Mouse (Mus musculus) telencephalon, adult 2 months (tissue): Measurements from ENCODE around the gene Ccdc34.
A peak's percentile ranks its signal among the peaks of the same experiment; 100 is the strongest.

ENCODE experiments used
- DNase-seq: peaks from one replicate; pipeline ENCODE4 v3.0.0-alpha.2; 2011; ENCODE audit warnings: low read depth, low spot score

Ccdc34 gene

DNA sequence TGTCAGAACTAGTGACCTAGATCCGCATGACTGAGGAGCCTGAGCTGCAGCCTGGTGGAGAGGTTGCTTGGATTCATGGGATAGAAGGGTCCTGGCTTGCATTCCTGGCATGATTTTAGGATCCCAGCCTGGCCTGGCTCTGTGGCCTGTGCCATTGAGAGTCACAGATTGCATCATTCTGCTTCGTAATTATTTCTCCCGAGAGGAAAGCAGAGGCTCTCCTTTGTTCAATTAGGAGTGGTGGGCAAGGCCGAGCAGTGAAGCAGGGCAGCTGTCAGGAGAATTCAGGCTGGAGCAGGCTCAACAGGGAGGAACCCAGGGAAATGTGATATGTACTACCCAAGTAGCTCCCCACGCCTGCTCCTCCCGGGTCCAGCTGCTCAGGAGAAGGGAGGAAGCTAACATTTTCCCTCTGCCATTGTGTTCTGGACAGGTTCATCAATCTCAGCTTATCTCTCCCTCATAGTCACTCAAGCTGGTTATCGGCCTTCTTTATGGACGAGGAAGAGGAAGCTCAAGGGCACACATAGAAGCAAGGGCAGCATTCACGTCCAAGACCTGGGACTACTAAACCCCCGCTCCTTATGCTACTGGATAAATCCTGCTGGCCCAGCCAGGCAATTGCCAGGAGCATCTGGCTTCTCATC is 162.2 kb downstream of the Ccdc34 start:
- no peak for DNase-seq

DNA sequence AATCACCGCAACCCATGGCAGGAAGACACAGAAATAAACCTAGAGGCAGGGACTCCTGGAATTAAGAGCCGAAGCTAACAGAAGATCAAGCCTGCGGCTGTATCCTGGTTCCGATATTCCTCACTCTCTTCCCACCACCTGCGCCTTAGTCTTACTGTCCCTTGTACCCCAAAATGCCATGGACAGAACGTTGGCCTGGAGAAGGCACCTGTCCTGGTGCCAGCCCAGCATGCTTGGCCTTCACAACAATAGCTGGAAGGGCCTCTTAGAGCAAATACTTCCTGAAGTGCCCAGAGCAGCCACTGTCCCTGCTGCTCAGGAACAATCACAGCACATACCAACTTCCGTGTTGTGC is 162.7 kb downstream of the Ccdc34 start:
- DNase-seq, result no peak

DNA sequence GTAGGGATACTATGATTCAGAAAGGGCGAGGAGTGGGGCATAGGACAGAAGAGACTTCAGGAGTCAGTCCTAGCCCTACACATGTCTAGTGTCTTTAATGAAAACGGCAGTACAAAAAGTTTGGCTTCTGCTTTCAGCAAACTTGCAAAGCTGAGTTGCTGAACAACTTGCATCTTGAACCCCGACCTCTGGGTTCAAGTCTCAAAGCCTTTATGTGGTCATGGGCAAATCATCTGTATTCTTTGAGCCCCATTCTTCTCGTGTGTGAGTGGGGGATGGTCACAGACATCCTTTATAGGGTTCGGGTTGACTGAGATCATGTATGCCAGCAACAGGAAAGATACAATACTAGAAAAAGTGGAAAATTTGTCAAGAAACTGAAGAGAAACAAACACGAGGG is 164.0 kb downstream of the Ccdc34 start:
- no peak for DNase-seq

DNA sequence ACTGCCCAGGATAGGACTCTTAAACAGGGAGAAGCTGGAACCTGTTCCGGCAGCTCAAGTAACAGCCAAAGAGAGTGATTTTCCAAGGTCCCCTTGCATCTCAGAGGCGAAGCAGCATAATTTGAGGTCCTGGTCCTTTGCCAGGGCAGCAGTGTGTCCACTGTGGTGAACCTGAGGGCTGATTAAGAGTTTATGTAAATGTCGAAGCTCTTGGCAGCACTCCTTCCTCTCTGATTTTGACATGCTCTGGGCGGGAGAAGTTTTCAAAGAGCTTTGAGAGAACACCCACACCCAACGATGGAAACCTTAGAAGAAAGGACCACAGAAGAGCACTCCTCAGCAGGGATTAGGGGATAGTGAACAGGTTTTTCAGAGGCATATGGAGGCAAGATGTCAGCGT is 164.6 kb downstream of the Ccdc34 start:
- no peak for DNase-seq

DNA sequence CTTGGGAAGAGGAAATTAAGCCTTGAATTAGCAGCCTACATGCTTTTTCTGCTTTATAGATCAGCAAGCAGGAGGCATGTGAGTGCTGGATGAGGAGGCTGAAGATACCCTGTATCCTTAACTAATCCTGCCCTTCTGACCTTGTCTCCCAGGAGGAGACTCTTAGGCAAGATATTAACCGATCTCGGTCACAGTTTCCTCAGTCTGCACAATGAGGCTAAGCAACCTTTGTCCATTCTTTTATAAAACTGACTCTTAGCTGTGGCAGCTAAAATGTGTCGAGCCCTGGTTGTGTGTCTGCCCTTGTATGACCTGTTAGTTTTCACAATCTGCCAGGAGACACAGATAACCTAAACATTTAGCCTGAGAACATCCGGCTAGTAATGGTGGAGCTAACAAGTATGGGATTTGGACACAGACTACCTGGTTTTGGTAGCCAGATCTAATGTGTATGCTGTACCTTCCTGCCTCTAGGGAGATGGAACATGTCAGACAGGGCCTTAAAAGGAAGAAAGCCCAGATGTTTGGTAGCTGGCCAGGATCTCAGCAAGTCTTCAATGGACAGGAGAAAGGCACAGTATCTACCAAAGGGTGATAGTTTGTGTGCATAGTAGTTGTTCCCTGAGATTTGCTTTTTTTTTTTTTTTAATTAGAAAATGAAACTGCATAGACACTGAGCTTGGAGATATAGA is 165.3 kb downstream of the Ccdc34 start:
- no peak for DNase-seq

DNA sequence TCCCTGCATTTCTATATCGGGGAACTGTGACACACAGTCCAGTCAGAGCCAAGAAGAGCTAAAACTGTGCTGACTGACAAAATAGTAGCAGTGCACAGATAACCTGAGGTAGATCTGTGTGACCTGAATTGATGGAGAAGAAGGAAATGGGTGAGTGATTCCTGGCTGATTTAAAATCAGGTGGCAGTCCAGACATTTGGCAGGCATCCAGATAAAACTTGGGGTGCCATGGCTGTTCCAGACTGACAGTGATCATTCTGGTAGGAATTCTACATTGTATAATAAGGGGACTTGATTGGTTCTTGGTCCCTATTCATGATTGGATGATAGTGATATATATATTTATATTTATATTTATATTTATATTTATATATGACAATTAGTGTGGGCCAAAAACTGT is 166.5 kb downstream of the Ccdc34 start:
- no peak for DNase-seq

DNA sequence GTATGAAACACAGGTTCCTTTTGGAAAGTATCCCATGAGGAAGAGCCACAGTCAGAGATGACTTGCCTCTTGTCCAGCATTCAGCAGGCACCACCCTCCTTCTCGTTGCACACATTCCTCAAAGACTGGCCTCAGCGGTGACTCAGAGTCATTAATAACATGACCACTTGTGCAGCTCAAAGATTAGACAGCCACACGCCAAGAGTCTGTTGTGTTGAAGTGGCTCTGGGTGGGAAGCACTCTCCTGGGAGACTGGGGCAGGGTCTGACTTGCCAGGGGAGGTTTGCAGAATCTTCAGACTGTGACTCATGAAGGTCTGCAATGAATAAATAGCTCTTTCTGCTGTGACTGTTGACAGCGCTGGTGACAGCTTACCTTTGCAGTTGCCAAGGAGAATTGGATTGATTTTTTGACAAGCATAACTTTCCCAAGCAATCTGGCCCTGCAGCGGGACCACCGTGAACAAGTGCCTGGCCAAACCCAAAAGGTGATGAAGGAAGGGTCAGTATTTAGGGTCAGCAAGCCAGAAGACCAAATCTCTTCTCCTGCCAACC is 168.9 kb downstream of the Ccdc34 start:
- no peak for DNase-seq

DNA sequence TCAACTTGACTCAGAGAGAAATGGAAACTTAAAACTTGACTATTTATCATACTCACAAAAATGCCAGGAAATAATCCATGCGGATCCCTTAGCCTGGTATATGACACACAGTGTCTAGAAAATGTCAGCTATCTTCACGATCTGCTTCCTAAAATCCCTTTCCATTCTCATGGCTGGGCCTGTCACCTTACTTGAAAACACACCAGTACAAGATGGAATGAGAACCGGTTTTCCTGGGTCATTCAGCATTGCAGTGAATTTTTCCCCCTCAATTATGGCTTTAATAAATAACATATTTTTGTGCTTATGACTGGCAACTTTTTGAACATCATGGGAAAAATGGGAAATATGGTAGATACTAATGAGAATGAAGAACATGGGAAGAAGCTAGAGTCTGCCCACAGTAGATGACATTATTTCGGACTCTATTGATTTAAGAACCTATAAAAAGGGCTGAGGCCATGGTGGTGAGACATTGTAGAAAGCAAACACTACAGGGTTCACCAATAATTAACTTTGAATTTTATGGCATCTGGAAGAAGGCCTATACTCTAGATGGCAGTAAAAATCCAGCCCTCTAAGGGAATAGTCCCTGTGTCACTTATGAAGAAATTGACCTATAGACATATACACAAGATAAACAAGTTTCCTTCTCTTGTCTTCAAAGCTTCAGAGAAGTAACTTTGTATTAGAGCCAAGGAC is 171.2 kb downstream of the Ccdc34 start:
- no peak for DNase-seq

DNA sequence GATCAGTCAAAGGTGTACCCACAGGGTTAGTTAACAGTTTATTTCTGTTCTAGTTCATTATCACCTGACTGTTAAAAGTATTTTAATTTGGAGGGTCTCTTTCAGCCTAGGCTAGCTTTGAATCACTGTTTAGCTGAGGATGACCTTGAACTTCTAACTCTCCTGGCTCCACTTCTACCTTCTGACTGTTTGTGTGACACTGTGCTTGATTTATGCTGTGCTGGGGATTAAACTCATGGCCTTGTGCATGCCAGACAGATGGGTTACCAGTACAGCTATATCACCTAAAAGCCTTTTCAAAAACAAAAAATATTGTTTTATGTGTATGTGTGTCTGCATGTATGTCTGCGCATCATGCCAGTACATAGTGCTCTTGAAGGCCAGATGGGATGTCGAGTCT is 172.8 kb downstream of the Ccdc34 start:
- no peak for DNase-seq

DNA sequence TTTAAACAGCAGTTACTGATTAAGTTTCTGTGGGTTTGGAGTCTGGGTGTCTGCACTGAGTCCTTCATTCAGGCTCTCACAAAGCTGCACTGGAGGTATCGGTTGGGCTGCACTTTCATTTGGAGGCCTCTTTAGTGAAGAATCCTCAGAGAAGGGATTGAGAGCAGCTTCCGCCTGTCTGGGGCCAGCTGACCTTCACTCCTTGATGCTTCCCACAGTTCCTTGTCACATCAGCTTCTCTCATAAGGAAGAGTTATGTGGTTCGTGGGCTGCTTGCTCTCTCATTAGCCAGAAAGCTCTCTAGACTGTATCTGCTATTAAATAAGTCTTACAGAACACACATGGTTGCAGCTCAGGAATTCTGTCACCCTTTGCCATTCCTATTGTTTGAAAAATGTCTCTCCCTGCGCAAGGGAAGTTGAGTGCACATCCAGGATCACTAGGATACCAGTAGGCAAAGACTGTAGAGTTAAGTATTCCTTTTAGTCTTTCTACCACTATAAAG is 173.6 kb downstream of the Ccdc34 start:
- no peak for DNase-seq

DNA sequence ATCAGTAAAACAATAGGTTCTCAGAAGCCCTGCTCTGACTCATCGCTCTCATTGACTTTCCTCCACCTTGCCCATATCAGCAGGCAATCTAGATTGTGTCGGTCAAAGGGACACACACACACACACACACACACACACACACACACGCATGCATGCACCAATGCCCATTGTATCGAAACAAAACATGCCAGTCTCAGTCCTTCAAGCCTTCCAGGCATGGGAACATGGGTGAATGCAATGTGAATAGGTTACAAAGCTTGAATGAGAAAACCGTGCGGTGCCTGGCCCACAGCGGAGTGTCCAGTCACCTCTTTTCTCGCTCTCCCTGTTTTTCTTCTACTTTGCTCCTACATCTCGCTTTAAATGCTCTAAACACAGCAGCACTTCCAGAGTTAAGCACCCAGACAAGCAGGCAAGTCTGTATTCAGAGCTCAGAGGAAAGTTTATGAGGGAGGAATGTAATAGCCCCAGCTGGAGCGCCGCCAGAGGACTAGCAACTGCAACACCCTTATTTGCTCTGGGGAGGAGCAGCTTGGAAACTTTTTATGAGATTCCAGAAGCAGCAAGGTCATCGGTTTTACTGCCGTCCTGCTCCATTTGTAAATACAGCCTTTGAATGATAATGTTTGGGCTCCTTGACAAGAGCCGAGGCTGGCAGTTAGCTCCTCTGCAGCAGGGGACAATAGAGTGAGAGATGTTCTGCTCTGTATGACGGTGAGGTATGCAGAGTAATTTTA is 174.5 kb downstream of the Ccdc34 start:
- no peak for DNase-seq

DNA sequence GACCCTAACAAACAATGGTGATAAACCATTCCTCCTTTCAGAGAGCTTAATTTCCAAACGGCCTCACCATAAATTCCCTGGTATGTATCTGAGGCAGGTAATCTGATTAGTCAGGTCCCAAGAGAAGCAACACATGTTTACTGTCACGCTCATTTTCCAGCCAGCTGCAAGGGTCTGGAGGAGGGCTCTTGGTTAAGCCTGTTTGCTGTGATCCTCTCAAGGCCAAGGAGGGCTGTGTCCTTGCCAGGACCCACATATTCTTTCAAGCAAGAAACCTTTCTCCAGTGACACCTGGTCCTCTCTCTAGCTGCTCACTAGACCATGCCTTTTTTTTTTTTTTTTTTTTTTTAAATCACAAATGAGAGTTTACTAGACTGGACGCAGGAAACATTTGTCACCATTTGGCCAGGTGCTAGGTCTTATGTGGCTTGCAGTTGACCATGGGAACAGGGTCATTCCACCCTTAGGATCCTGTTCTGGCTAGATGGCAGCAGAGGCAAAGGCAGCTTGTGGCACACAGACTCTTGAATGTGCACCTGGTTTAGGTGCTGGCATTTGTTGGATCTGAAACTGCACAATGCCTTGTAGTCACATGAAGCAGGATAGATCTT is 175.2 kb downstream of the Ccdc34 start:
- DNase-seq, result no peak

DNA sequence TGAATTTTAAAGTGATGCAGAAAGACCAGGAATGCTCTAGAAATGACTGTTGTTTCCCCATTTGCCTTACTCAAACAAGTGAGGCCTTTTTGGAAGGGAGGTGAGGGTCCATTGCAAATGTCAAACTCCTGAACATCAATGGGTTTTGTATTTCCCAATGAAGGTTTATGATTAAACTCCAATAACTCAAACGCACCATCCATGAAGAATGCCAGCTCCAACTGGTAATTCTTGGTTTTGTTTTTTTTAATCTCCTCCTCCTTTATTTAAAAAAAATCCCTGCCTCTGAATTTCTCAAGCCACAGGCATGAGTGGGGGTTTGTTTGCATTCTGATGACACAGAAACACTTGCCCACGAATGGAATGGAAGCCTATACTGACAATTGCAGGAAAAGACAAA is 178.9 kb downstream of the Ccdc34 start:
- DNase-seq, result no peak

DNA sequence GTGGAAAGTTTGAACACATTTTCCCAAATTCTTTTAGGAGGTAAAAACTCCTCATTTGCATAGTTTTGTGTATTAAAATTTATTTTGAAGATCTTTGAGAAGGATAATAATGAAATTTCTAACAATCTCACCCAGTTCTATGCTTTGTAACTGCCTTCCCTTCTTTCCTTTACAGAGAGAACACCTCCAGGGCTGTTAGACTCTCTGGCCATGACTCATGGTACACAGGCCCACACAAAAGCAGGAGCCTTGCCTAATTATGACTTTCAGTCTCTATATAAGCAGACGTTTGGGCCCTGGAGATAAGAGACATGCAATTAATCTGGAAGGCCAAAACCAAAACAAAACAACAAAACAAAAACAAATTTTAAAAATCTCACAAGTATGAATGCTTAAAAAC is 182.0 kb downstream of the Ccdc34 start:
- no peak for DNase-seq

DNA sequence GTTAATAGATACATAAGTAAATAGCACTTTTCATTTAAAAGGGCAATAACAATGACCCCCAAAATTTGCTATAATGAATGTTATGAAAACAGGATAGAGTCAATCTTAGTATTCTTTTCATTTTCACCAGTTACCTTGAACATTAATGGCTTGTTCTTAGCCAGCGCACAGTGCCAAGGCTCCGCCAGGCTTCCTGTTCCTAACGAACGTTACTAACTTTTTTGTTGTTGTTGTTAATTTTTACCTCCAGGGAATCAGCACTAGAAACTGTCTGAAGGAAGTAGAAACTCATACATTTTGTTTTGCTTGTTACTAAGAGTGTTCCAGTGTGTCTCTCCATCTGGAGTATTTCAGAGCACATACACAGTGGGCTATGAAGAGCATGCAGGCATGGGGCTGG is 184.2 kb downstream of the Ccdc34 start:
- no peak for DNase-seq

DNA sequence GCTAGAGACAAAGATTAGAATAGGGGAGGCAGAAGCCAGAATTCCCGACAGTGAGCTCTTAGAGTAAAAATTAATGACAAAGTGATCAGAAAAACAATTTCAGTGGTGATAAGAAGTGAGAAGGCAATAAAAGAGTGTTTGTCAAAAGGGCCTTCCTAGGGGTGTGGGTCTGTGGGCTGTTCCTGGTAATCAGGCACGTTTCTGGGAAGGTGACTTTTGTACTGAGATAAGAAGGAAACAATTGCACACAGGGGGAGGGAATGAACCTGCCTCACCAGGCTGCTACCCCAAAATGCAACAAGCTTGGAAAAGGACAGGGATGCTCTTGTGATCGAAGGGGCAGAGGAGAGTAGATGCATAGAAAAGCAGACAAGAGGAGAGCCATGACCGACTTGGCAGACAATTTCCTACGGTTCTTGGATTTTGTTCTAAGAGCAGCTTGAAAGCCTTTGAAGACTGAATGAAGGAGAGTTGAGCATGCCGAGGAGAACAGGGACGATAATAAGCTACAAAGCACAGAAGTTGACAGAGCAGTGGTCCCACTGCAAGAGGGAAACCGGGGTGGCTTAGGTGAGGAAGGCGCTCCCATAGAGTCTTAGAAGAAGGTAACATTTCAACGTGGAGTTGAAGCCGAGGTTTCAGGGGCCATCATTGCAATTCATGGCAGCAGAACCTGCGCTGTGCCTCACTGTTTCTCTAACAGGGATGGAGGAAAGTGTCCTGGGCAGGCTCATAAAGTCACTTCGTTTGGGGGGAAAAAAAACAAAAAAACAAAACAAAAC is 185.3 kb downstream of the Ccdc34 start:
- no peak for DNase-seq

DNA sequence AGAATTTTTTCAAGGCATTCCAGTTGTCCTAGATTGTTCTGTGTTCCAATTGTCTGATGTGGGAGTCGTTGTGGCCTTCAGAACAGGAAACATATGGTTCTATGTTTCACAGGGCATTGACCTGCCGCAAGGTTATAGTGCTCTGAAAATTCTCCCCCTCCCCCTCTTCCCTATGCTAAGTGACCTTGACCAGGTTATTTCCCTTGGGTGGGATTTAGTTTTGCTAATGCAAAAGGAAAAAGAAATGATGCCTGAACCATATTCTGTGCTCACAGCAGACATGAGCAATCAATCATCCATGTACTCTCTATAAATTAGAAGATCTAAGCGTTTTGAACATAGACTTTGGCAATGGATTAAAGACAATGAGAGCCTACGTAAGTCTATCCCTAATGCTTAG is 186.6 kb downstream of the Ccdc34 start:
- no peak for DNase-seq

DNA sequence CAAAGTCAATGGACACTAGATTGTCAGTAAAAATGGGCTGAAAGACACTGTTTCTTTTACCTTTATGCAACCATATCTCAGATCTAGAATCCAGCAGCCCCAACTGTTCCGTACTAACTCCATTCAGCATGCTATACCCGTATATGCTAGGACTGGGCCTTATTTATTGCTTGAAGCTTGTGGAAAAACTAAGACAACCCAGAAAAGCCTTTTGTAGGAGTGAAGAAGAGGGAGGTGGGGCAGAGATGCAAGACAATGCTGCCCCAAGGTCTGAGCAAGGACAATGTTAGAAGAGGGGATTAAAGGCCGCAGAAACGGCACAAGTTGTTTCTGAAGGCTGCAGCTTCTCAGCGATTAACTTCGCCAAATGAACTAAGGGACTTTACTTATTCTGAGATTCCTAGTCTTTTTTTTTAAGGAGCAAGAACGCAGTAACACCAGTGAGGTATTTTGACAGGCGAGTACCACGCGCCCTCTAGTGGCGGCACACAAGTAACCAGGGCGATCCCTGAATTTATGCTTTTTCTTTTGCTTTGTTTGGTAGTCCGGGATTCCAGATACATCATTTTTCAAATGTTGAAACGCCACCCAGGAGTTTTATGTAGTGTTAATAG is 187.2 kb downstream of the Ccdc34 start:
- DNase-seq, result peak; percentile 28

DNA sequence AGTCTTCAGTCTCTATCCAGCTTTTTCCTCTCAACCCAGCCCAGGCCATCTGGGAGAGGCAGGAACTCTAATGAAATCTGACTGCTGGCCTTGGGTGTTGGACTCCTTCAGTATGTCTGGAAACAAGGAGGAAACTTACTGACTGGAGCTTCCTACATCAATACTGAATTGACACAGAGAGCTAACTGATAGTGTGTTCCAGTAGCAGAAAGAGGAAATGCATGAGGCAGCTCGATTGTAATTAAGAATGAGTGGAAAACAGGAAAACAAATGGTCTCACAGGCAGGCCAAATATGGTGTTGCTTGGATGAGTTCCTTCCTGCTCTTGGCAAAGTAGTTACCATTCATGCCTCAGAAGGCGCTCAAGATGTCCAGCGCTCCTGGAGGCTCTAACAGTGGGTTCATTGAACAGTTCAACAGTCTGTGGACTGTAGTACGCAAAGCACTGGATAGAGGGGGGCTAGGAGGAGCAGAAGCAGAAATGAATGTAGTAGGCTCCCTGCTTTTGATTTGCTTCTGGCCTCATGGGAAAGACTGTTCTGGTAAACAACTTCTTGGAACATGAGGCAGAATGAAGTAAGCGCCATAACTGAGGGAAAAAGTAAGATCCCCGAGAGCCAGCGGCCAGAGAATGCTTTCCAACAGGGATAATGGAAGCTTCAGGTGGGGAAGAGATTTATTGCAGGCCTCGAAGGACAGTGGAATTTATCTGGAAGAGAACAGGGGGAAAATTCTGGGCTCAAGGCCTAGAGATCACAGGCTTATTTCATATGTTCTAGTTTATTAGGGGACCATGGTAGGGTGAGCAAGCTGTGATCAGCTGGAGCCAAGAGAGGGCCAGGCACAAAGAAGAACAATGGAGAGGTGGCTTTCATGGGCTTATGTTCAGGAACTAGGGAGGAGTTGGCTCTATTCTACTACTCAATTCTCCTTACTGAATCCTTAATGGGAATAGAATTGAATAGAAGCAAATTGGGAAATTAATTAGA is 193.2 kb downstream of the Ccdc34 start:
- no peak for DNase-seq
